Mouse (Mus musculus) adrenal gland, postnatal 10 days (tissue): ENCODE results near the gene 1700123O20Rik. TPM values are rescaled to one million over a fixed set of nuclear protein-coding genes. Genes with fewer than 3 reads are reported as not detected.

ENCODE experiments used
- DNase-seq: peaks from one replicate; pipeline ENCODE4 v3.0.0; 2021; ENCODE audit warnings: mixed read lengths
- microRNA-seq: library from miRNA; unstranded; fragments of <30 nt; microRNA quantifications from one replicate; pipeline ENCODE4 v1.2.0, GENCODE M21; 2021
- total RNA-seq, 2 experiments: library from RNA; stranded (reverse); gene quantifications; 2 replicates each; pipeline ENCODE4 v1.2.3; 2021

1700123O20Rik gene
- total RNA-seq, 2 experiments from 2014 or later = 35.5 to 36.6 TPM

- no peak for DNase-seq
Measured at GRCm38 (mm10) chr14:54724049-54724448, 38.0 kb downstream of the 1700123O20Rik start.

DNA sequence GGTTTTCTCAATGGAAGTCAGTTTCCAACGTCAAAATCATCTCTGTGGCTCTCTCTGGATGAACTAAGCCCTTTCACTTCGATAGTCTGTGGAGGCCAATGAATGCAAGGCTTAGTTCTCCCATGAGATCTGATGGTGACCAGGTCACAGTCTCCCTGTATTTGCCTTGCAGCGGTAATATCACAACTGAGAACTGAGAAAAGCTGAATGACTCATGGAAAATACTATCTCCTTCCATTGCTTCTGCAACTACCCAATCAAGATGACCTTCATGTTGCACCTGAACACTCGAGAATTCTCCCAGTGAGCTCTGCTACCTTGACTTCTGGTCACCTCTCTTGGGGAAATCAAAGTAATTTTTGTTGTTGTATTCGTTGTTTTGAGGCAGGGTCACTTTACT, 41.5 kb downstream of the 1700123O20Rik start:
- DNase-seq = no peak

GRCm38 (mm10) chr14:54728823-54729653, 43.0 kb downstream of the 1700123O20Rik start:
- no peak for DNase-seq

GRCm38 (mm10) chr14:54730305-54730704, 44.3 kb downstream of the 1700123O20Rik start:
- no peak for DNase-seq

DNA sequence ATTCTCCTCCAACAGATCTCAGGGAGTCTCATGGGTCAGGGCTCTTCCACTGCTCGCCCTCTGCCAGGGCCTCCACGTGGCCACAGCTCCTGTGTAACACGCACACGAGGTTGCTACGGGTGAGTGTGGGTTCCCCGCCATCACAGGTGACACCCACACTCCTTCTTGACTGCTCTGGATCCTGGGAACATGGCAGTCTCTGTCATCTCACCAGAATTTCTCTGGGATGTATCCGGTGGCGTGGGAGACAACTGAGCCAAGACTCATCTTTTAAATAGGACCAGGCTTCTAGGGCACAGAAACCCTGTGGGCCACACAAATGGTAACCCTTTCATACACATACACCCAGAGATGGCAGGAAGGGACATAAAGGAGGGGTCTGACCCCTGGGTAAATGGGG, 46.2 kb downstream of the 1700123O20Rik start:
- DNase-seq = no peak

GRCm38 (mm10) chr14:54734004-54734403, 48.0 kb downstream of the 1700123O20Rik start:
- no peak for DNase-seq

DNA sequence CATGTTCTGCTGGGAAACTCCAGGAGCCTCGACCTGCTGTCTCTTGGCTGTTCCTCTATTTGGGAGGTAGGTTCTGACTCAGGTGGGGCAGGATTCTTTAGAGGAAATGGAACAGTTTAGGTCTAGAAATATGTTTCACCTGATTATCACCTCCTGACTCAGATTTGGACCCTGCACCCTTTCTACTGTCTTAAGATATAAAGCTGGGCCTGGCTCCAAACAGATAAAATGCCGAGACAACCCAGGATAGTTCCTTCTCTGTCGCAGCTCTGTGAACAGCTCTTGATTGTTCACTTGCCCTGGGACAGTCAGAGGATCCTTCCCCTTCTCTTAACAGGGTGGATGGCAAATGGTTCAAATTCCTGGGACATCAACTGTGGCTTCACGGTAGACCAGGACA, 49.2 kb downstream of the 1700123O20Rik start:
- DNase-seq = no peak

DNA sequence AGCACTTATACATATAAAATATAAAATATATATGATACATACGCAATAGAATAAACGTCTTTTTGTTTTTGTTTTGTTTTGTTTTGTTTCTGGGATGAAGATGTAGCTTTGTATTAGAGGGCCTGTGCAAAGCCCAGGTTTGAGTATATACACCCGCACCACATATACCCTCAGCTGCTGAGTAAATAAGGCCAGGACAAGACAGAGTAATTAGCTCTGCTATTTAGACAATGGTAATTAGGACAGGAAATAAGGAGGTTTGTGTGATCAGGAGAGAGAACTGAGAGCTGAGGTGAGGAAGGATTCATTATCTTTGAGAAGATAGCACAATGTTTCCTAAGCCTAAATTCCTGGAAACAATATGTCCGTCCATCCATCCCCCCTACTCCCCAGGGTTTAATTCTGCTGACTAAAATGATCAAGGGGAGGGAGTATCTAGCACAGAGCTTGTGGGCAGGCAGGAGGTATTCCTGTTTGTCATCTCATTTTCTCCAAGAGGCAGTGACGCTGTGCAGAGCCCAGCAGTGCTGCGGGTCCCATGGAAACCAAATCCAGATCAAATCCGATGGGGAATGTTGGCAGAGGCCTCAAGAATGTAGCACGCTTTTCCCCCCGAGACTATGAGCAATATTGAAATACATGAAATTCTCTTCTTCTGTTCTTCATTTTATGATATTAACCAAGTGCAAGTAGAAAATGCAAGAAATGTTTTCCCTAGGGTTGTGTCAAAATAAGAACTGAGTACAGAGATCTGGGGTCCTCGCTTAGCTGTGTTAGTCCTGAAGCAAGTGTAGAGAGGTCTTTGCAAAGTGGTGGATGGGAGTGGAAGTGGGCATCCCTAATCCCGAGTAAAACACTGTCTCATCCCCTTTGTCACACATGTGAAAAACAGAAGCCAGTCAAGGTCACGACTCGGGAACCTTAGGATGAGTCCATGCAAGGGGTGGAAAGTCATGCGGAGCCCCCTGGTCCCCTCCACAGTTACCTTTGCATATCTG, 50.8 kb downstream of the 1700123O20Rik start:
- DNase-seq = no peak

DNA sequence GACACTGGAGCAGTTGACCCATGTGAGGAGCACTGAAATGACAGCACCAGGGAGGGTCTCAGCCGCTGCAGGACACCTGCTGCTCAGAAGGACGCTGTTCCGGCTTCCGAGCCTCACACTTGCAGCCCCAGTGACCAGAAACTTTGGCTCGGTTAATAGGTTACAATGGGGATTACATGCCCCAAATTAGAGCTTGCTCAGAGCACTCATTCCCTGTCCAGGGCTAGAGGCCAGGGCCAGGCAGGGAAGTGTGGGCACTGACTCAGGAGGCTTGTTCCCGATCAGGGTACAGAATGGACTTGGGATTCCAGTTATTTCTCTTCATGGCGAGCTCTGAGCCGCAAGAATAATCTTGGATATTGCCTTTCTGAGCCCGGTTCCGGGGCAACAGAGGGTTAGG, 51.6 kb downstream of the 1700123O20Rik start:
- no peak for DNase-seq

Small RNA genes lying within 50 kb of the gene (microRNA-seq; reads per million reads assigned to microRNA genes)
- gene Mir6948 = not detected

Other genes starting within 250 kb of the 1700123O20Rik start
- 10 to 100 TPM; 71.9 to 89.4 TPM for gene Lrp10, start 222.1 kb upstream of the 1700123O20Rik start, total RNA-seq
- gene Rem2, start 210.1 kb upstream of the 1700123O20Rik start, total RNA-seq = under 1 TPM; 0.39 to 0.87 TPM
- 10 to 100 TPM; 41.1 to 42.1 TPM for gene Prmt5, start 168.7 kb upstream of the 1700123O20Rik start, total RNA-seq
- 10 to 100 TPM; 31.0 to 32.5 TPM for gene Haus4, start 131.6 kb upstream of the 1700123O20Rik start, total RNA-seq
- 10 to 100 TPM; 18.9 to 20.7 TPM for gene Ajuba, start 108.7 kb upstream of the 1700123O20Rik start, total RNA-seq
- gene 4931414P19Rik, start 80.2 kb upstream of the 1700123O20Rik start, total RNA-seq = 1 to 10 TPM; 4.9 to 6.9 TPM
- 100 to 1,000 TPM; 226 to 247 TPM for gene Psmb5, start 68.2 kb upstream of the 1700123O20Rik start, total RNA-seq
- not detected for gene Psmb11, start 64.8 kb upstream of the 1700123O20Rik start, total RNA-seq
- gene Gm17606, start 45.3 kb upstream of the 1700123O20Rik start, total RNA-seq = not detected
- gene Cdh24, start 44.9 kb upstream of the 1700123O20Rik start, total RNA-seq = 1 to 10 TPM; 1.7 to 2.5 TPM
- gene Acin1, start 715 bp downstream of the 1700123O20Rik start, total RNA-seq = 100 to 1,000 TPM; 132 to 167 TPM
- not detected for gene Gm29776, start 12.6 kb downstream of the 1700123O20Rik start, total RNA-seq
- under 1 TPM; 0.57 to 0.70 TPM for gene Cebpe, start 26.0 kb downstream of the 1700123O20Rik start, total RNA-seq
- 10 to 100 TPM; 29.4 to 30.6 TPM for gene Slc7a8, start 95.7 kb downstream of the 1700123O20Rik start, total RNA-seq
- gene Rnf212b, start 127.9 kb downstream of the 1700123O20Rik start, total RNA-seq = under 1 TPM in 1 of 2 experiments, not detected in 1; 0.87 TPM
- 10 to 100 TPM; 12.2 to 18.1 TPM for gene Homez, start 184.7 kb downstream of the 1700123O20Rik start, total RNA-seq
- 10 to 100 TPM; 11.2 to 16.6 TPM for gene Ppp1r3e, start 191.3 kb downstream of the 1700123O20Rik start, total RNA-seq
- 10 to 100 TPM; 39.3 to 44.2 TPM for gene Bcl2l2, start 197.2 kb downstream of the 1700123O20Rik start, total RNA-seq
- gene Gm20521, start 197.2 kb downstream of the 1700123O20Rik start, total RNA-seq = 1 to 10 TPM; 1.2 to 7.1 TPM
- gene Pabpn1, start 206.3 kb downstream of the 1700123O20Rik start, total RNA-seq = 100 to 1,000 TPM; 159 to 198 TPM
- 10 to 100 TPM; 29.8 to 37.2 TPM for gene Slc22a17, start 226.9 kb downstream of the 1700123O20Rik start, total RNA-seq
- gene Efs, start 239.9 kb downstream of the 1700123O20Rik start, total RNA-seq = 1 to 10 TPM; 7.4 to 9.9 TPM
- not detected for gene Il25, start 246.5 kb downstream of the 1700123O20Rik start, total RNA-seq